Mouse (Mus musculus) stomach, embryonic 14.5 days (tissue): ENCODE measurements around the gene Lrrc74b. TPM values are rescaled to one million over a fixed set of nuclear protein-coding genes. Genes with fewer than 3 reads are reported as not detected.

Experiments
- ATAC-seq: fragments of 200-750 bp; cut with Nextera tagmentation; 2 replicates; pipeline ENCODE4 v1.8.0; 2017; ENCODE audit warnings: low read depth, moderate TSS enrichment; ENCODE audit not compliant: insufficient number of reproducible peaks, insufficient read depth, low FRiP score
- H3K27ac ChIP-seq: fragments of 300-500 bp; sonication (generic); 2 replicates; pipeline ENCODE4 v1.5.1; 2014; ENCODE audit warnings: mild to moderate bottlenecking, low read length, moderate library complexity, mixed read lengths
- H3K27me3 ChIP-seq: fragments of 300-500 bp; sonication (generic); 2 replicates; pipeline ENCODE4 v1.6.1; 2014; ENCODE audit warnings: low read length, control low read depth, mixed read lengths; ENCODE audit not compliant: control insufficient read depth, insufficient read depth
- H3K36me3 ChIP-seq: fragments of 300-500 bp; sonication (generic); 2 replicates; pipeline ENCODE4 v1.6.1; 2014; ENCODE audit warnings: mild to moderate bottlenecking, control low read depth, low read length, moderate library complexity, mixed read lengths; ENCODE audit not compliant: control insufficient read depth, insufficient read depth
- H3K4me1 ChIP-seq: fragments of 300-500 bp; sonication (generic); 2 replicates; pipeline ENCODE4 v1.6.1; 2014; ENCODE audit warnings: low read length, control low read depth, mixed read lengths; ENCODE audit not compliant: control insufficient read depth, insufficient read depth
- H3K4me2 ChIP-seq: fragments of 300-500 bp; sonication (generic); replicated peaks from 2 replicates; pipeline ENCODE4 v1.6.1; 2014; ENCODE audit warnings: low read depth, low read length, control low read depth
- H3K4me3 ChIP-seq: fragments of 300-500 bp; sonication (generic); 2 replicates; pipeline ENCODE4 v1.5.1; 2014; ENCODE audit warnings: low read depth, low read length, control low read depth
- H3K9ac ChIP-seq: fragments of 300-500 bp; sonication (generic); replicated peaks from 2 replicates; pipeline ENCODE4 v1.6.1; 2014; ENCODE audit warnings: low read depth, mild to moderate bottlenecking, control low read depth, low read length, moderate library complexity, mixed read lengths
- H3K9me3 ChIP-seq: fragments of 300-500 bp; sonication (generic); 2 replicates; pipeline ENCODE4 v1.6.1; 2016; ENCODE audit warnings: low read depth, low read length, control low read depth; ENCODE audit not compliant: control insufficient read depth
- WGBS: fragments of 180-500 bp; shearing (Covaris S2); extraction: QIAGEN DNeasy Blood & Tissue Kit; methylation state at CpG from one replicate; pipeline ENCODE4 v1.1.7; 2014; 5-methylcytosine and 5-hydroxymethylcytosine counted together
- polyA plus RNA-seq: library from polyadenylated mRNA; unstranded; fragments of >200 nt; fragmentation: Nextera tagmentation; extraction: Ambion mirVana; gene quantifications from 2 replicates; pipeline ENCODE4 v1.2.1, GENCODE M21; 2014

The Lrrc74b gene
- polyA plus RNA-seq, 1 experiment from 2014 or later = 0.35 TPM

DNA sequence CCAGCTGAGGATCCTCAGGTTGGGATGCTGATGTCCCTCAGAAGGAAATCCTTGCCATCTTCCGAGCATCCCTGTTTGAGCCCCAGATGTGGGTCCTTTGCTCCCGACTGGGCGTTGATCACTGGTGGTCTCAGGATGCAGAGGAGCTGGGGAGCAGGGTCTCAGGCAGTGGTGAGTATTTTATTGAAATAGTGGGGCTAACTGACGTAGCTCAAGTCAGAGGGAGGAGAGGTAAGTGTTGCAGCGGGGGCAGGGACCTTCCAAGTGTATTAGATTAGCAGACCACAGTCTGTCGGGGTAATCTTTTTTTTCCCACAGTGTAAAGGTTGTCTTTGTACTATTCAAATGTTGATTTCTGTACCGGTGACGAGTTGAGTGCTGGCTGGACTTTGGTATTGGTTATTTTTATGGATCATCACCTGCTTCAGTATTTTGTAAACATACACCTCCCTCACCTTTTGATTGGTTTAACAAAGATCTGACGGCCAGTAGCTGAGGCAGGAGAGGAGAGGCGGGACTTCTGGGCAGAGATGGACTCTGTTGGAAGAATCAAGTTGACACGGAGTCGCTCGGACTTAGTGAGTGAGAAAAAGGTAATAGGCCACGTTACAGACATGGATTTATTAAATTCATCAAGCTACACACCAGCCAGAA lies 28.2 kb downstream of the Lrrc74b start:
- Histone ChIP-seq H3K27me3 (no peaks in the 10 kb centered on the region), H3K9me3 (no peaks in the 10 kb centered on the region), H3K4me2 (no peak overlapping the region), H3K27ac (no peak overlapping the region), H3K36me3 (peaks cover 10% of the 10 kb centered on the region; the same call in 1 of the 2 replicates), H3K4me3 (no peak overlapping the region), H3K4me1 (peaks cover 12% of the 10 kb centered on the region), H3K9ac (no peak overlapping the region)
- WGBS = 74% methylated on average over 14 of the region's 14 CpGs
- no peak for ATAC-seq

DNA sequence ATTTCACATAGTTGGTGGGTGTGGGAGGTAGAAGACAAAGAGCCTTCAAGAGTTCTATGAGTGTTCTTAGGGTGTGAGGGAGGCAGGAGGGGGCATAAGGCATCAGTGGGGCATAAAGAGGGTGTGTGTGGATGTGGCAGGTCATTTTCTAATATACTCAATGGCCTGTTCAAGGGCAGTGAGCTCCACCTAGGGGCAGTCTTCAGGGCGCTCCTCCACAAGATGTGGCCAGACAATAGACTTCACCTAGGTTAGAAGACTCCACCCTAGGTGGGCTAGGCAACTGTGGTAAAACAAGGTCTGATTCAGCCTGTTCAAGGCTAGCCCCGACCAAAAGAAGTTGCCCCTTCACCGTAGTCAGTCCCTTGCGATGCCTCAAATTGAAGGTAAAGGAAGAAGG lies 28.8 kb downstream of the Lrrc74b start:
- no peak overlapping the region for H3K4me2 ChIP-seq
- no peak overlapping the region for H3K4me3 ChIP-seq
- no peak overlapping the region for H3K9ac ChIP-seq
- ATAC-seq = no peak
- WGBS = 56% methylated on average over 4 of the region's 4 CpGs
- no peaks in the 10 kb centered on the region for H3K9me3 ChIP-seq
- H3K27ac ChIP-seq = no peak overlapping the region
- H3K36me3 ChIP-seq = peaks cover 15% of the 10 kb centered on the region
- no peaks in the 10 kb centered on the region for H3K27me3 ChIP-seq
- peaks cover 12% of the 10 kb centered on the region for H3K4me1 ChIP-seq

DNA sequence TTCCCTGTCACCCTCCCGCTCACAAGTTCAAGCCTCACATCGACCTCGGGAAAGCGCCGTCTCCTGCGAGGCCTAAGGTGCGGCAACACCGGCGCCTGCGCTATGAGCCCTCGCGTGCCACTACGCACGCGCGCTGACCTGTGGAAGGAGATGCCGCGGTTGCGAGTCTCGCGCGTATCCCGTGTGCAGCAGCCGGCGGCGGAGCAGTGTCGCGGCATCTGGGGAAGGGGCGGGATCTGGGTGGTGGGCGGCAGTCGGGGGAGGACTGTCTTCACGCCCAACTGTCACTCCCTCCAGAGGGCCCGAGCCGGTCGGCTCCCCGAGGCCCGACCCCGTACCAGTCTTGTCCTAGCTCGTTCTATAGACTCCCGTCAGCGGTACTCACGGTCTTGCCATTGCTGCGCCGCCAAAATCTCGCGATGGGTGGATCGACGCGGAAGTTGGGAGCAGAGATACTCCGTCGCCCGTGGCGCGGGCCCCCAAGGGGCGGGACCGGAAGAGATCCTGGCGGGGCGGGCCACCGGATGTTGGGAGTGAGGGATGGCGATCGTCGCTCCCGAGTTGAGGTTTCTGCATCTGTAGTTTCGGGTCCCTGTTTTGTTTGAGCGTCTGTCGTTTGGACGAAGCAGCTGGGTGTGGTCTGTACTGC lies 30.3 kb downstream of the Lrrc74b start, which contains the start of gene Thap7:
Thap7 (minus strand) TSS at position 497 of the 649 bp plus-strand sequence.
- peak; percentile 97 for ATAC-seq
- peaks cover 12% of the 10 kb centered on the region for H3K4me1 ChIP-seq
- H3K36me3 ChIP-seq = peaks cover 30% of the 10 kb centered on the region
- peak within 1 kb of the TSS; percentile 87 for H3K4me2 ChIP-seq
- H3K27ac ChIP-seq = peak within 1 kb of the TSS; percentile 96
- no peaks in the 10 kb centered on the region for H3K9me3 ChIP-seq
- H3K27me3 ChIP-seq = no peaks in the 10 kb centered on the region
- peak within 1 kb of the TSS; percentile 46 for H3K4me3 ChIP-seq
- H3K9ac ChIP-seq = peak within 1 kb of the TSS; percentile 62
- WGBS = under 1% methylated on average over 67 of the region's 67 CpGs

DNA sequence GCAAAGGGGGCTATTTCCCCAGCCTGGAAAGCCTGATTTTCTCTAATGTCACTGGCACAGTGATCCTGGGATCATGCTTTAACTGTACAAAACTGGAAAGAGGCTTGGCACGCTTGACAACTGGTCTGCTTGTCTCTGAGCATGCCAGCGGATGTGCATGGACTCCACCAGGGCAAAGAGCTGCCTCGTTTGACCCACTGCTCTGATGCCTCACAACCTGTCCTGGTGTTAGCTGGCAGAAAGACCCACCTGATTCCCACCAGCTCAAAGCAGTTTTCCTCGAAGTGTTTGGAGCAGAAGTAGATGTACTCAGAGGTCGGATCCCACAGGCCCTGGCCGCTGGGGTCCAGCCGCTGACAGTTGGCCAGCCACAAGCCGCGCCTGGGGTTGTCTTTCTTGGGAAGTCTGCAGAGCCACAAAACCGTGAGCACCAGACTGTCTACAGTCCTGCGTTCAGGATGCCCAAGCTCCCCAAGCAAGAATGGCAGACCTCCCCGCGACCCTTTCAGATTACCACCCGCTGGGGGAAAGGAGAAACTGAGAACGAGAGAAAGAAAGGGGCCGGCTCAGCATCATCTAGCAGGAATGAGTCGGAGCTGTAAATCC lies 31.0 kb downstream of the Lrrc74b start:
- Histone ChIP-seq H3K4me1 (peaks cover 12% of the 10 kb centered on the region), H3K27ac (peak overlapping the region; percentile 96), H3K4me2 (peak overlapping the region; percentile 87), H3K4me3 (peak overlapping the region; percentile 46), H3K36me3 (peaks cover 37% of the 10 kb centered on the region), H3K27me3 (no peaks in the 10 kb centered on the region), H3K9ac (peak overlapping the region; percentile 62), H3K9me3 (no peaks in the 10 kb centered on the region)
- WGBS = 14% methylated on average over 17 of the region's 17 CpGs
- ATAC-seq = no peak

DNA sequence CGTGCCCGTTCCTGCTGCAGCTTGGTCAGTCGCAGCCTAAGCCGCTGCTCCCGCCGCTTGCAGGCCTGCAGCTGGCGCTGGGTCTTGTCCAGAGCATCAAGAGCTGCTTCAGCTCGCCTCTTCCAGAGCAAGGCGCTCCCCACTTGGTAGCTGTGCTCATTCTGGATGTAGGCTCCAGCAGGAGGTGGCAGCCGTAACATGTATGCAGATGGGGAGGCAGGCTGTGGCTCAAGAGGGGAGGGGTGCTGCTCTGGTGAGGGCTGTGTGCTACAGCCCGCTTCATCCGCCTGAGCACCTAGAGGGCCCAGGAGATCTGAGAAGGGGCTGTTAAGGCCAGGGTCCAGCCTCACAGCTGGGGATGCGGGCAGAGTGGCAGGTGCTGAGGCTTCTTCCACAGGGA lies 32.8 kb downstream of the Lrrc74b start:
- H3K27ac ChIP-seq = no peak overlapping the region
- WGBS = 89% methylated on average over 13 of the region's 13 CpGs

DNA sequence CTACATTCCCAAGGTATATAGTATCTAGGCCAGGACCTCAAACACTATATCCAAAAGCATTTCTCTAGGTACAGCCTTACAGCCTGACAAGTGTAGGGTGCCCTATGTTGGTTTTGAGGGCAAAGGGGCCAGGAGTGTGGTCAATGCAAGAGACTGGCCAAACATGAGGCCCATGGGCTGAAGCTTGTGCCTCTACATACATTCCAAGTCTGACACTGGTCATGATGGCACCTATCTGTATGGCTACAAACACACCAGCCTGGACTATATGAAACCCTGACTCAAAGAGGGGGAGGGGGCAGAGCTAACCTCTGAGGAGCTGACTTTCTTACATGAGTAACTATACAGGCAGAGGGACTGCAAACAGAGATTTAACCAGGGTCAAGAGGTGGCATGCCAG lies 33.4 kb downstream of the Lrrc74b start:
- Histone ChIP-seq H3K27ac (no peak overlapping the region), H3K4me2 (no peak overlapping the region), H3K4me3 (no peak overlapping the region), H3K4me1 (peaks cover 12% of the 10 kb centered on the region), H3K36me3 (peaks cover 57% of the 10 kb centered on the region), H3K9ac (no peak overlapping the region), H3K9me3 (no peaks in the 10 kb centered on the region), H3K27me3 (no peaks in the 10 kb centered on the region)
- no peak for ATAC-seq

More for the DNA sequence above, 32.8 kb downstream of the Lrrc74b start:
- H3K4me3 ChIP-seq = no peak overlapping the region
- no peaks in the 10 kb centered on the region for H3K27me3 ChIP-seq
- no peak overlapping the region for H3K9ac ChIP-seq
- no peak for ATAC-seq
- peaks cover 51% of the 10 kb centered on the region for H3K36me3 ChIP-seq
- no peak overlapping the region for H3K4me2 ChIP-seq
- peaks cover 12% of the 10 kb centered on the region for H3K4me1 ChIP-seq
- H3K9me3 ChIP-seq = no peaks in the 10 kb centered on the region

DNA sequence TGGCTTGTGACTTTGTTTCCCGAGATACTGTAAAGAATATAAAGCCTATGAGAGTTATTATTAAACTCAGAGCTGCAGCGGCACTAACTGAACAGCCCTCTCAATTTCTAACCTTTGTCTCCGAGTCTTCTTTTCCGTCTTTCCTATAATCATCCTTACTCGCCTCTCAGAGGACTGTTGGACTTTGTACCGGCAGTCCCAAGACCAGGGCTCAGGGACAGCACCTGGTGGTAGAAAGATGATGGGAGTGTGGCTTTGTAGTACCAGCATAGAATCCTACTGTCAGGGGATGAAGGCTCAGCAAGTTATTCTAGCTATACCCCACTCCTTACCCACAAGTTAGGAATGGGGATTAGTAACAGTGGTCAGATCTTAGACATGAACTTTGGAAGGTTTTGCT lies 34.8 kb downstream of the Lrrc74b start:
- no peak overlapping the region for H3K4me2 ChIP-seq
- H3K9me3 ChIP-seq = no peaks in the 10 kb centered on the region
- peaks cover 70% of the 10 kb centered on the region for H3K36me3 ChIP-seq
- peaks cover 6% of the 10 kb centered on the region for H3K4me1 ChIP-seq
- 85% methylated on average over 6 of the region's 6 CpGs for WGBS
- ATAC-seq = no peak
- H3K27me3 ChIP-seq = no peaks in the 10 kb centered on the region
- H3K27ac ChIP-seq = no peak overlapping the region
- no peak overlapping the region for H3K4me3 ChIP-seq
- no peak overlapping the region for H3K9ac ChIP-seq

DNA sequence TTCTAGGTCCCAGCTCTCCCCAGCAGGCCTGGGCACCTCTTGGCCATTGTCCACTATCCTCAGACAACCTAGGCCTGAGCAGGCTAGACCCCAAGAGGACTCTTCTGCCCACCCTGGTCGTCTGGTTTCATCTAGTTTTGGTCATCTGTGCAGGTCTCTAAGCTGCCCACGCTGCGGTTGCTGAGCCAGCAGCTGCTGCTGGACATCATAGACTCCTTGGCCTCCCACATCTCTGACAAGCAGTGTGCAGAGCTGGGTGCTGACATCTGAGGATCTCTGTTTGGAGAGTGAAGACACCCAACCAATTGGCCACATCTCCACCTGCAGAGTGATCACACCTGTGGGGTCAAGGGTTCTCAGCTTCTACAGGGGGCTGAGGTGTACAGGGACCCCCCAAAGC lies 35.5 kb downstream of the Lrrc74b start:
- H3K4me1 ChIP-seq = peaks cover 6% of the 10 kb centered on the region
- ATAC-seq = no peak
- 79% methylated on average over 3 of the region's 3 CpGs for WGBS
- H3K9me3 ChIP-seq = no peaks in the 10 kb centered on the region
- no peak overlapping the region for H3K4me3 ChIP-seq
- H3K27ac ChIP-seq = no peak overlapping the region
- peaks cover 77% of the 10 kb centered on the region for H3K36me3 ChIP-seq
- H3K9ac ChIP-seq = no peak overlapping the region
- no peaks in the 10 kb centered on the region for H3K27me3 ChIP-seq
- H3K4me2 ChIP-seq = no peak overlapping the region
